Mouse (Mus musculus): ENCODE measurements around the gene Gm10197. TPM values are rescaled to one million over a fixed set of nuclear protein-coding genes. Genes with fewer than 3 reads are reported as not detected.
A peak's percentile ranks its signal among the peaks of the same experiment; 100 is the strongest.

The Gm10197 gene
- total RNA-seq, 4 experiments from 2014 or later, result not detected

DNA sequence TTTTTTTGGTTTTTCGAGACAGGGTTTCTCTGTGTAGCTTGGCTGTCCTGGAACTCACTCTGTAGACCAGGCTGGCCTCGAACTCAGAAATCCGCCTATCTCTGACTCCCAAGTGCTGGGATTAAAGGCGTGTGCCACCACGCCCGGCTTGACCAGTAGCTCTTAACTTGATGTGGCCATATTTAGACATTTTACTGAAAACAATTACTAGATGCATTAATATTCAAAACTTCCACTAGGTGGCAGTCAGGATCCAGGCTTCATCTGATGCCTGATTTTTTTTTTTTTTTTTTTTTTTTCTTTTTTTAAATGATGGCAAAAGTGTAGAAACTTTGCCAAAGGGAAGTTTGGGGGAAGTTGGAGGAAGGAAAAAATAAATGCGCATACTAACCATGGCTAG lies 23.0 kb upstream of the Gm10197 start:
- no peak for DNase-seq (ENCODE audit: low spot score in 2 of 2)

GRCm38 (mm10) chr19:53393646-53394045 lies 22.1 kb upstream of the Gm10197 start:
- no peak for DNase-seq (ENCODE audit: low spot score in 2 of 2)

GRCm38 (mm10) chr19:53392781-53393343 lies 21.3 kb upstream of the Gm10197 start:
- no peak for DNase-seq (ENCODE audit: low spot score in 2 of 2)

- no peak for DNase-seq (ENCODE audit: low spot score in 2 of 2)
These were observed 20.2 kb upstream of the Gm10197 start for GRCm38 (mm10) chr19:53391787-53392186.

DNA sequence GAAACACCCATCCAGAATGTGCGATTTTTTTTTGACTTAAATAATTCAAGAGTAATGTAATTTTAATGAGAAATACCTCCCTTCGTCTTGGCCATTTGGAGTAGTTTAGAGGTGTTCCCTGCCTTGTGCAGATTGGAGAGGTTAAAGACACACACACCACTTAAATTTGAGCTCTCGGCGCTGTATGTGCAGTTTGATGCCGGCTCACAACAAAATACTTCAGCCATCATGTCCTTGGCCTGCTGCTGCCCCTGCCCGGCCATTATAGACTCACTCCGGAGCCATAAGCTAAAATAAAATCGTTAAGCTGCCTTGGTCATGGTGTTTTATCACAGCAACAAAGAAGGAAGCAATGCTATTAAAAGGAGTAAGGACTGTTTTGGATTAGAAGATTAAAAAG lies 19.8 kb upstream of the Gm10197 start:
- DNase-seq (ENCODE audit: low spot score in 2 of 2), result no peak

- peak; percentile 99 for DNase-seq (ENCODE audit: low spot score in 2 of 2)
These were observed 19.0 kb upstream of the Gm10197 start, which contains the start of gene Smndc1 for GRCm38 (mm10) chr19:53390495-53391007. Smndc1 (minus strand) TSS chr19:53390578.

DNA sequence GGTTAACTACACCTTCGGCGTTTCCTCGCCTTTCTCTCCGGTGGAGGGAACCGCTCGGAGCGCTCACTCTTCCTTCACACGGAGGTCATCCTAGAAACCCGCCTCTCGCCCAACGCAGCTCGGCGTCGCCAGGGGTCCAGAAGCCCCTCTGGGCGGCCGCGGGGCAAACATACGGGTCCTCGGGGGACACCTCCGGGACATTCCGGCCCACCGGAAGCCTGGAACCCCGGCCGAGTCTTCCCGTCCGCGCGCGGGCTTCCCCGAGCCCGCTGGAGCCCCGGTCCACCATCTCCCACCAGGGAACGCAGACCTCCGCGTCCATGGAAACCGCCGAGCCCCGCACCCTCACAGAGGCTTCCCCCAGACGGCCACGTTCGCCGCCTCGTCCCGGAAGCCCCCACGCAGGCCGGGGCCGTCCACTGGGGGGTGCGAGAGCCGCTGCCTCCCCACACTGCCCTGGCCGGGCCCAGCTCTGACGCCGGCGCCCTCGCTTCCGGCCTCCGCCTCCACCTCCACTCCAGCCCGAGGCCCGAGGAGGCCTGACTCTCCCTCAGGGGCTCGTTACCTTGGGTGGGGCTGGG lies 18.4 kb upstream of the Gm10197 start:
- DNase-seq (ENCODE audit: low spot score in 2 of 2), result no peak

DNA sequence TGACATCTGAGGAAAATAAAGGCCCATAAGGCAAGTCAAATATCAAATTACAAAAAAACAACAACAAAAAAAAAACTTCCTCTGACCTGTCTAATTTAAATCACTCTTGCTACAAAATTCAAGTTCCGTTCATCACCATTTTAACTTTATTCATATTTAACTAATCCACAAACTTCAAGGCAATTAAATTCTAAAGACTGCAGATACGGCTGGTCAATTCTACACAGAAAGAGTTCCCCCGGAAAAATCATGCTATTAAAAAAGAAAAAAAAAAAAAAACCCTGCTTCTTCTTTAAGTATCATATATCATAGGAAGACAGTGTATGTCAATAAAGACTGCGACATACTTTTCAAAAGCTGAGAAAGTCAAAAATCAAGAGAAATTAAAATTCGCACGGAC lies 17.9 kb upstream of the Gm10197 start:
- no peak for DNase-seq (ENCODE audit: low spot score in 2 of 2)

- DNase-seq (ENCODE audit: low spot score in 2 of 2), result no peak
These were observed 11.8 kb upstream of the Gm10197 start for GRCm38 (mm10) chr19:53383336-53383735.

- no peak for DNase-seq (ENCODE audit: low spot score in 2 of 2)
These were observed 6.9 kb upstream of the Gm10197 start for GRCm38 (mm10) chr19:53378421-53378820.

DNA sequence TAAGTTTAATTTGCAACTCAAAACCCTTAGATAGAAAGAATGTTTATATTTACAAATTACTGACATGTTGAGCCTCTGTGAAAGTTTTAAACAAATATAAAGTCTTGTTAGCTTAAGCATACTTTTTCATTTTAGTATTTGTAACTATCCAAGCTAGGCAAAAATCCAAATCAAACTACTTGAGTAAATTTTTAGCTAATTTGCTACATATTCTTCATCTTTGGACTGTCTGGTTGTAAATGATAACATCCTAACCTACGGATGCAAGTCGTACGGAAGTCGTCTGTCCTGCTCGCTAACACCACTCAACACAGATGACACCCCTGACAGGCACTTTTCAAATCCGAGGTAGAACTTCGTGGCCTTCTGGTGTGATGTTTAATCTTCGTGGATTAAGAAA lies 6.1 kb upstream of the Gm10197 start:
- no peak for DNase-seq (ENCODE audit: low spot score in 2 of 2)

DNA sequence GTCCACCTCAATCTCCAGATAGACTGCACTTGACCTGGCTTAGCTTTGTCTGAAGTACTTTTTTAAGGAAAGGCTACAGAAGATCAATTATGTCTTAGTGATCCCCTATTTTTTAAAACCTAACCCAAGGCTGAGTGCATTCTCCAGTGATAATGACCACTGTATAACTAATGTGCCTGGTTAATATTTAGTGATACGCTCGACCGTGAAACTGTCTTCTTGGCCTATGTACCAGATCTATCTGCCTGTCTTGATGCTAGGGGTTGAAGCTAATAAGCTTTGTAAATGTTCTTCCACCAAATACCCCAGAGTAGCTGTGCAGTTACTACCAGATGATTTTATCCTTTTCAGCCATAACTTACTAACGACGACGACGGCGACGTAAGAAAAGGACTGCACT lies 4.2 kb upstream of the Gm10197 start:
- DNase-seq (ENCODE audit: low spot score in 2 of 2), result no peak

- no peak for DNase-seq (ENCODE audit: low spot score in 2 of 2)
These were observed 3.7 kb upstream of the Gm10197 start for GRCm38 (mm10) chr19:53375299-53375698.

DNA sequence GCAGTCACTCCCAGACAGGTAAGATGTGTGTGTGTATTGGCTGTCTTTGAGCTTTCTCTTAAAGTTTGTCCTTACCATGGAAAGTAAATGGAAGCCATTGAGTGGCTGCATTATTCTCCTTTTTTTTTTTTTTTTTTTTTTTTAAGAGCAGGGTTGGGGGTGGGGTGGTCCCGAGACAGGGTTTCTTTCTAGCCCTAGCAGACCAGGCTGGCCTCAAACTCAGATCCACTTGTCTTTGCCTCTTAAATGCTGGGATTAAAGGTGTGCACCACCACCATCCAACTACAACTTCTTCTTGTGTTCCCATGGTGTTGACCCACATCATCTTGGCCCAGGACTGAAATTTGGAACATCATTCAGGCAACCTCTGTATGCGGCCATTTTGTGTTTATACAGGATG lies 2.0 kb upstream of the Gm10197 start:
- DNase-seq (ENCODE audit: low spot score in 2 of 2), result no peak

GRCm38 (mm10) chr19:53370233-53370632 lies 1.3 kb downstream of the Gm10197 start:
- no peak for DNase-seq (ENCODE audit: low spot score in 2 of 2)

- DNase-seq (ENCODE audit: low spot score in 2 of 2), result peak; percentile 78 to 89
These were observed 2.0 kb downstream of the Gm10197 start for GRCm38 (mm10) chr19:53369469-53370043.

DNA sequence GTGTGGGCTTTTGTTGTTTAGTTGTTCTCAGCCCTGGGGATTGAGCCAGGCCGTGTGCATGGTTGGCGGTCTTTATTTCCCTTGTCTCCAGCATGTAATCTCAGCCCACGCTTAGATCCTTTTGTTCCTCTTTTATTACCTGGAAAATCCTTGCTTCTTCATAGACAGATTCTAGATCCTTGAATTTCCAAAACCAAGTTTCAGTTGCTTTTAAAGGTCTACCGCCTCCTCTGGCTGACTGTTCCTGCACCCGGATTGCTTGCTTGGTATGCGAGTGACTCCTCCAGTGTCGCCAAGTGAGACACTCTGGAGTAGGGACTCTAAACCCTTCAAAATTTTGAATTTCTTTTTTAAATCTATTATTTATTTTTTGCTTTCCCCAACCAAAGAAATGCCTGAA lies 4.7 kb downstream of the Gm10197 start:
- no peak for DNase-seq (ENCODE audit: low spot score in 2 of 2)

DNA sequence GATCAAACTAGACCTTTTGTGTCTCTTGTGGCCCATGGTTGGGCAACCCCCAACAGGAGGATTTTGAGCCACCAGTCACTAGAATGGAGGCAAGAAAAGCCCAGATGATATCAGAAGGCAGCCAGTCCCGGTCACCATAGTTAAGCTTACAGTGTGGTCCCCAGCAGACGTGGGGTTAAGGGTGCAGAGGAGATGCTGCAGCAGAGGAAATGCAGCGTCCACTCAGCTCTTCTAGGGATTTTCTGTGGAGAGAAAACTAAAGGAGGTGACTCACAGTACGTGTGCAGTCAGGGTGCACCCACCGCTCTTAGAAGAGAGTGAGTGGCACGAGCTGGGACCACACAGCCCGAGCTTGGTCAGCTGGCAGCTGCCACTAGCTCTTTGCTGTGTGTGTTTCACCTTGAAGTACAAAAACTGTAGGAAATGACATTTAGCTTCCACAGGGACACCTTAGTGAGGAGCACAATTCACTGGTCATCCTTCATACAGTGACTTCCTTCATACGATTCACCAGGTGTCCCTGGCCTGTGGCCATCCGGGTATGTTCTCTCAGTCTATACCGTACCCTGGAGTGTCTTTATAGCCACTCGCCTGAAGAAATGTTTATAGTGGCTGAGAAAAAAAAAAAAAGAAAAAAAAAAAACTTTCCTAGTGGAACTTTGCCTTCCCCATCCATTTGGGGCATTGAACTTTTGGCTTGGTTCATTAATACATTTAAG lies 5.3 kb downstream of the Gm10197 start:
- DNase-seq (ENCODE audit: low spot score in 2 of 2), result no peak

DNA sequence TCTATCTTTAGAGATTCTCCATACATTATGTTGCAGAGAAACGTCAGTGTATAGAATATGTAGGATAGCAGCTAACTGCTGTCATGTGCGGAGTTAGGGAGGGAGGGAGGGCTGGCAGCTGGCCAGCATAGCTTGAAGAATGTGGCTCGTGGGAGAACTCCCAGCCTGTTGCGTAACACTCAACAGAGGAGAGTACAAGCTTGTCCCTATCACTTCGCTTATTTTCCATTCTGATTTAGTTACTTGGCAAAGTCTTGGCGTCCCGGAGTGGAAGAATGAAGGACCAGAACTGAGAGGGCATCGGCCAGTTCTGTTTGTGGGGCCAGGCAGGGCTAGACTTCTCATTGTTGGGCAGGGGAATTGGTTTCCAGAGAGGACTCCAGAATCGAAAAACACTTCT lies 6.6 kb downstream of the Gm10197 start:
- peak; percentile 56 to 63 for DNase-seq (ENCODE audit: low spot score in 2 of 2)

- no peak for DNase-seq (ENCODE audit: low spot score in 2 of 2)
These were observed 7.0 kb downstream of the Gm10197 start for GRCm38 (mm10) chr19:53364551-53364950.

GRCm38 (mm10) chr19:53362967-53363366 lies 8.6 kb downstream of the Gm10197 start:
- no peak for DNase-seq (ENCODE audit: low spot score in 2 of 2)

DNA sequence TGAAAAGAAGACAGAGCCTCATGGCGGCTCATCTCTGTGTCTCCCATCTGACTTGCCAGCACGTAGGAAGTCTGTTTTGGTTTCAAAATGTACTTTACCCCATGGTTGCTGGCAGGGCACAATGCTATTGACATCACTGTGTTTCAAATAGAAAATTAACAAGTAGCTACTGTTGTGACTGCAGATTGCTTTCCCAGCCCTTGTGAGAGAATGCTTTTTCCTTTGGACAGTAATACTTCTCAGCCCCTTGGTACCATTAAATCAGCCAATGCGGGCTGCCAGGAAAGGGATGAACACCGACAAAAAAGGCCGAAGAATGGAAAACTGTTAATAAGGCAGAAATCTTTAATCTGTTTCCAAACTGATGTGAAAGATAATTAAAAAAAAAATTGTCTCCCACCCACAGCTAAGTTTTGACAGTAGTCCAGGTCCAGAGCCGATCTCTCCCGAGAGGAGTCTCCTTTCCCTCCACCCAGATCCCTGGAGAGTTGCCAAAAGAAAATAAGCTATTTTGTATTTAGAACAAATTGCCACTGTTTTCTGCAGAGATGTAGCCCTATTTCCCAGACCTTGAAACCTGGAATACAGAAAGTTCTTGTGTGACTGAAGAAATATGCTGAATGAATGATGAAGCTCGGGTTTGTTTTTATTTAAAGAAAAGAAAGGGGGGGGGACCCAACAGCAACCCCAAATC lies 11.2 kb downstream of the Gm10197 start:
- DNase-seq (ENCODE audit: low spot score in 2 of 2), result peak; percentile 75 to 80
